ENCODE assay signal across 8 mouse cellular contexts in genomic region chr11:75656621-75657590, GRCm38 (mm10). TPM values are rescaled to one million over a fixed set of nuclear protein-coding genes. Genes with fewer than 3 reads are reported as not detected.
DNase-seq lines count a peak whose midpoint lies in the region; ATAC-seq and TF ChIP-seq lines count a peak whose summit lies in the region.

No protein-coding gene starts in this region.

- peaks cover 29% of the 10 kb centered on the region for H3K36me3 ChIP-seq in kidney, embryonic 14.5 days (ENCODE audit: control insufficient read depth, insufficient read depth, low read length)
- H3K36me3 ChIP-seq in embryonic facial prominence, embryonic 14.5 days (ENCODE audit: control insufficient read depth, insufficient read depth, low read length): peaks cover 40% of the 10 kb centered on the region; the same call in 1 of the 2 replicates
- H3K36me3 ChIP-seq in intestine, postnatal 0 days (ENCODE audit: control insufficient read depth, insufficient read depth): peaks cover 38% of the 10 kb centered on the region
- peaks cover 38% of the 10 kb centered on the region for H3K36me3 ChIP-seq in macrophage (ENCODE audit: inconsistent target)

- H3K27me3 ChIP-seq in kidney, embryonic 14.5 days (ENCODE audit: control insufficient read depth, insufficient read depth, low read length): no peaks in the 10 kb centered on the region
- H3K27me3 ChIP-seq in embryonic facial prominence, embryonic 14.5 days (replicated peaks; ENCODE audit: control insufficient read depth, insufficient read depth, low read length): peaks cover 8% of the 10 kb centered on the region; the same call in 1 of the 2 replicates
- no peaks in the 10 kb centered on the region for H3K27me3 ChIP-seq in intestine, postnatal 0 days (replicated peaks; ENCODE audit: control insufficient read depth, insufficient read depth, low read length)

- peaks cover 69% of the 10 kb centered on the region for H3K79me2 ChIP-seq in macrophage (ENCODE audit: inconsistent target)

- H3K27ac ChIP-seq in kidney, embryonic 14.5 days (ENCODE audit: low read depth, low read length): no peak overlapping the region
- peak overlapping the region; percentile 78 for H3K27ac ChIP-seq in embryonic facial prominence, embryonic 14.5 days (replicated peaks; ENCODE audit: low read depth, low read length)
- no peak overlapping the region; the same call in 1 of the 2 replicates for H3K27ac ChIP-seq in intestine, postnatal 0 days (ENCODE audit: low read depth, low read length)
- H3K27ac ChIP-seq in macrophage: peak overlapping the region; percentile 58

- H3K4me3 ChIP-seq in kidney, embryonic 14.5 days (ENCODE audit: low read length): peak overlapping the region; percentile 57
- H3K4me3 ChIP-seq in embryonic facial prominence, embryonic 14.5 days (ENCODE audit: low read depth, low read length): peak overlapping the region; percentile 81
- H3K4me3 ChIP-seq in intestine, postnatal 0 days (ENCODE audit: low read depth, low read length): peak overlapping the region; percentile 57
- H3K4me3 ChIP-seq in macrophage (ENCODE audit: inconsistent target): peak overlapping the region; percentile 66

- H3K9me3 ChIP-seq in kidney, embryonic 14.5 days (ENCODE audit: control insufficient read depth, low read length): no peaks in the 10 kb centered on the region
- no peaks in the 10 kb centered on the region for H3K9me3 ChIP-seq in embryonic facial prominence, embryonic 14.5 days (ENCODE audit: control insufficient read depth, low read length)
- H3K9me3 ChIP-seq in intestine, postnatal 0 days (ENCODE audit: control insufficient read depth): no peaks in the 10 kb centered on the region

- H3K9ac ChIP-seq in kidney, embryonic 14.5 days (ENCODE audit: low read depth, low read length): peak overlapping the region; percentile 68; the same call in 1 of the 2 replicates
- H3K9ac ChIP-seq in embryonic facial prominence, embryonic 14.5 days (ENCODE audit: low read depth, low read length): peak overlapping the region; percentile 85
- peak overlapping the region; percentile 82 for H3K9ac ChIP-seq in intestine, postnatal 0 days (ENCODE audit: low read depth, low read length)

- TF ChIP-seq CTCF in intestine, postnatal 0 days (IDR thresholded peaks at IDR 0.05; ENCODE audit: low read depth): no peak

- ATAC-seq in kidney, embryonic 14.5 days (ENCODE audit: low FRiP score, low TSS enrichment): no peak
- ATAC-seq in embryonic facial prominence, embryonic 14.5 days (ENCODE audit: low read depth): no peak
- ATAC-seq in intestine, postnatal 0 days: no peak

- DNase-seq in kidney, postnatal 10 days: no peak
- DNase-seq in embryonic facial prominence, embryonic 14.5 days (ENCODE audit: low spot score): no peak
- no peak for DNase-seq in urinary bladder, adult 18-20 months (ENCODE audit: low spot score in 2 of 2)
- DNase-seq in cerebellum, adult 18-20 months: no peak
- no peak for DNase-seq in urinary bladder, postnatal 10 days (ENCODE audit: low spot score)

- H3K4me2 ChIP-seq in kidney, embryonic 14.5 days (replicated peaks; ENCODE audit: low read depth, low read length): peak overlapping the region; percentile 83
- peak overlapping the region; percentile 82 for H3K4me2 ChIP-seq in embryonic facial prominence, embryonic 14.5 days (ENCODE audit: low read depth, low read length)
- peak overlapping the region; percentile 89 for H3K4me2 ChIP-seq in intestine, postnatal 0 days (replicated peaks; ENCODE audit: low read depth)

- WGBS in kidney, embryonic 14.5 days: 59% methylated on average over 19 of the region's 20 CpGs
- WGBS in embryonic facial prominence, embryonic 14.5 days: 68% methylated on average over 13 of the region's 20 CpGs
- 48% methylated on average over 20 of the region's 20 CpGs for WGBS in intestine, postnatal 0 days
- WGBS in macrophage (ENCODE audit: missing documents): 76% methylated on average over 16 of the region's 20 CpGs

- peaks cover 35% of the 10 kb centered on the region for H3K4me1 ChIP-seq in kidney, embryonic 14.5 days (ENCODE audit: control insufficient read depth, insufficient read depth, low read length)
- H3K4me1 ChIP-seq in embryonic facial prominence, embryonic 14.5 days (ENCODE audit: control insufficient read depth, insufficient read depth, low read length): peaks cover 32% of the 10 kb centered on the region
- peaks cover 11% of the 10 kb centered on the region for H3K4me1 ChIP-seq in intestine, postnatal 0 days (replicated peaks; ENCODE audit: control insufficient read depth, insufficient read depth, low read length)

RNA-seq across cellular contexts. Expression of gene Myo1c, which starts 6.6 kb away (rescaled TPM):
- polyA plus RNA-seq in kidney, embryonic 14.5 days (2014; fragmentation: Nextera tagmentation; extraction: Ambion mirVana): 21.5 and 32.0 TPM in 2 replicates
- polyA plus RNA-seq in embryonic facial prominence, embryonic 14.5 days (2014; fragmentation: Nextera tagmentation; extraction: Ambion mirVana): 45.5 and 49.7 TPM in 2 replicates
- 27.7 and 28.3 TPM in 2 replicates for polyA plus RNA-seq in intestine, postnatal 0 days (2015; fragmentation: Nextera tagmentation; extraction: Ambion mirVana)
- 100 to 1,000 TPM; 148 to 797 (median 256) TPM for total RNA-seq in macrophage (2018; cell fraction: chromatin; rRNA removed)
- 100 to 1,000 TPM in 2 of 26 experiments, 10 to 100 TPM in 24; 62.7 to 107 (median 85.7) TPM for total RNA-seq in macrophage (2018; cell fraction: cytosol; rRNA removed)
- total RNA-seq in macrophage (2018; cell fraction: nucleus; rRNA removed): 100 to 1,000 TPM in 23 of 26 experiments, 10 to 100 TPM in 3; 87.8 to 217 (median 136) TPM
- 62.9 to 77.4 TPM (median 64.6 TPM) in 3 replicates for polyA plus RNA-seq in macrophage (2018)

RNA-seq across cellular contexts. Expression of gene Crk, which starts 22.2 kb away (rescaled TPM):
- 66.1 and 119 TPM in 2 replicates for polyA plus RNA-seq in kidney, embryonic 14.5 days (2014; fragmentation: Nextera tagmentation; extraction: Ambion mirVana)
- 106 TPM in 2 replicates for polyA plus RNA-seq in embryonic facial prominence, embryonic 14.5 days (2014; fragmentation: Nextera tagmentation; extraction: Ambion mirVana)
- 64.8 and 64.9 TPM in 2 replicates for polyA plus RNA-seq in intestine, postnatal 0 days (2015; fragmentation: Nextera tagmentation; extraction: Ambion mirVana)
- total RNA-seq in macrophage (2018; cell fraction: chromatin; rRNA removed): 100 to 1,000 TPM; 135 to 258 (median 172) TPM
- 100 to 1,000 TPM in 3 of 26 experiments, 10 to 100 TPM in 23; 72.1 to 124 (median 81.7) TPM for total RNA-seq in macrophage (2018; cell fraction: cytosol; rRNA removed)
- 100 to 1,000 TPM in 25 of 26 experiments, 10 to 100 TPM in 1; 97.0 to 221 (median 127) TPM for total RNA-seq in macrophage (2018; cell fraction: nucleus; rRNA removed)
- 52.3 to 73.1 TPM (median 60.5 TPM) in 3 replicates for polyA plus RNA-seq in macrophage (2018)

RNA-seq across cellular contexts. Expression of gene Inpp5k, which starts 26.1 kb away (rescaled TPM):
- 24.9 and 30.1 TPM in 2 replicates for polyA plus RNA-seq in kidney, embryonic 14.5 days (2014; fragmentation: Nextera tagmentation; extraction: Ambion mirVana)
- 23.7 and 29.2 TPM in 2 replicates for polyA plus RNA-seq in embryonic facial prominence, embryonic 14.5 days (2014; fragmentation: Nextera tagmentation; extraction: Ambion mirVana)
- polyA plus RNA-seq in intestine, postnatal 0 days (2015; fragmentation: Nextera tagmentation; extraction: Ambion mirVana): 20.6 and 23.8 TPM in 2 replicates
- total RNA-seq in macrophage (2018; cell fraction: chromatin; rRNA removed): 100 to 1,000 TPM in 17 of 26 experiments, 10 to 100 TPM in 9; 32.1 to 200 (median 143) TPM
- total RNA-seq in macrophage (2018; cell fraction: cytosol; rRNA removed): 10 to 100 TPM; 29.2 to 51.8 (median 41.0) TPM
- total RNA-seq in macrophage (2018; cell fraction: nucleus; rRNA removed): 100 to 1,000 TPM in 12 of 26 experiments, 10 to 100 TPM in 14; 30.5 to 167 (median 94.2) TPM
- polyA plus RNA-seq in macrophage (2018): 20.3 to 48.0 TPM (median 38.4 TPM) in 3 replicates

Comparison
In these comparisons a context has a peak if more than half of its experiments do, and no peak if none do; other contexts are left out.
1. H3K27ac ChIP-seq: peak in embryonic facial prominence, embryonic 14.5 days (single experiment) and macrophage (single experiment); none in kidney, embryonic 14.5 days (single experiment) and intestine, postnatal 0 days (single experiment).
2. Peak in every context shown above with its lines, with median percentiles within 50 percentile points of each other: H3K4me2 ChIP-seq, H3K4me3 ChIP-seq and H3K9ac ChIP-seq.